Mouse (Mus musculus) intestine, postnatal 0 days (tissue): ENCODE results near the gene Tcl1b5. TPM values are rescaled to one million over a fixed set of nuclear protein-coding genes. Genes with fewer than 3 reads are reported as not detected.
"Not testable (repeated sequence)": the region's sequence is repeated elsewhere in the genome, so short reads cannot be mapped to it uniquely, and the experiment has no call there.

ENCODE experiments used
- ATAC-seq: fragments of 200-750 bp; cut with Nextera tagmentation; 2 replicates; pipeline ENCODE4 v1.8.0; 2017; ENCODE audit warnings: mild to moderate bottlenecking, moderate TSS enrichment, moderate library complexity
- H3K27ac ChIP-seq: fragments of 300-500 bp; sonication (generic); 2 replicates; pipeline ENCODE4 v1.5.1; 2014; ENCODE audit warnings: mild to moderate bottlenecking, low read depth, low read length, moderate library complexity
- H3K27me3 ChIP-seq: fragments of 300-500 bp; sonication (generic); replicated peaks from 2 replicates; pipeline ENCODE4 v1.6.1; 2014; ENCODE audit warnings: low read length, mixed read lengths; ENCODE audit not compliant: control insufficient read depth, insufficient read depth
- H3K36me3 ChIP-seq: fragments of 300-500 bp; sonication (generic); 2 replicates; pipeline ENCODE4 v1.6.1; 2014; ENCODE audit warnings: mild to moderate bottlenecking, moderate library complexity; ENCODE audit not compliant: control insufficient read depth, insufficient read depth
- H3K4me1 ChIP-seq: fragments of 300-500 bp; sonication (generic); replicated peaks from 2 replicates; pipeline ENCODE4 v1.6.1; 2014; ENCODE audit warnings: antibody characterized with exemption, low read length, mixed read lengths; ENCODE audit not compliant: control insufficient read depth, insufficient read depth
- H3K4me2 ChIP-seq: fragments of 300-500 bp; sonication (generic); replicated peaks from 2 replicates; pipeline ENCODE4 v1.6.1; 2014; ENCODE audit warnings: low read depth, mild to moderate bottlenecking, moderate library complexity
- H3K4me3 ChIP-seq: fragments of 300-500 bp; sonication (generic); 2 replicates; pipeline ENCODE4 v1.5.1; 2014; ENCODE audit warnings: low read depth, low read length
- H3K9ac ChIP-seq: fragments of 300-500 bp; sonication (generic); 2 replicates; pipeline ENCODE4 v1.6.1; 2014; ENCODE audit warnings: mild to moderate bottlenecking, low read depth, low read length
- H3K9me3 ChIP-seq: fragments of 300-500 bp; sonication (generic); 2 replicates; pipeline ENCODE4 v1.6.1; 2016; ENCODE audit warnings: mixed run types; ENCODE audit not compliant: control insufficient read depth
- CTCF ChIP-seq: sonication (generic); IDR thresholded peaks from 2 replicates; pipeline ENCODE4 v1.5.1; 2016; ENCODE audit warnings: low read depth, mild to moderate bottlenecking, control low read depth, antibody characterized with exemption, moderate library complexity
- WGBS: fragments of 180-500 bp; shearing (Covaris S2); extraction: QIAGEN DNeasy Blood & Tissue Kit; methylation state at CpG from one replicate; pipeline ENCODE4 v1.1.7; 2014; 5-methylcytosine and 5-hydroxymethylcytosine counted together
- polyA plus RNA-seq: library from polyadenylated mRNA; unstranded; fragments of >200 nt; fragmentation: Nextera tagmentation; extraction: Ambion mirVana; gene quantifications from 2 replicates; pipeline ENCODE4 v1.2.1, GENCODE M21; 2015

The Tcl1b5 gene
- polyA plus RNA-seq, 1 experiment from 2014 or later, result not detected

GRCm38 (mm10) chr12:105173366-105173765 is 2.8 kb upstream of the Tcl1b5 start:
- H3K4me1 ChIP-seq, result no peaks in the 10 kb centered on the region
- H3K36me3 ChIP-seq, result no peaks in the 10 kb centered on the region
- no peak overlapping the region for H3K4me2 ChIP-seq
- WGBS, result 88% methylated on average over 2 of the region's 2 CpGs
- no peak for ATAC-seq
- no peak overlapping the region for H3K27ac ChIP-seq
- TF ChIP-seq CTCF, result no peak
- no peak overlapping the region for H3K9ac ChIP-seq
- H3K9me3 ChIP-seq, result no peaks in the 10 kb centered on the region
- no peak overlapping the region for H3K4me3 ChIP-seq
- no peaks in the 10 kb centered on the region for H3K27me3 ChIP-seq

DNA sequence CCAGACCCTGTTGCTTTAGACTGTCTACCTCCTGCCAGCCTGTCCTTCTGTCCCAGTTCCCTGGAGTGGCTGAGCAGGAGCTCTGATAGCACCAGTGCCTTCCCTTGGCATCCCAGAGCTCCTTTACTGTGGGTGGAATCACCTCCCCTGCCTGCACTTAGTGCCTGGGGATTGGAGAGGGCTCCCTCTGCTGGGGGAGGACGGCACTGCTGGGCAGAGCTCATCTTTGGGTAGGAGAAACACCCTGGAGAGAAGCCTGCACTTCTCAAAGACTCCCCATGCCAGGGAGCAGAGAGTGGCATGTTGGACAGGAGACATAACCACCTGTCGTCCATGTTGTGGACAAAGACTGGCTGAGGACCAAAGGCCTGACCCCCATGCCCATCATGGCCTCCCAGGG is 1.8 kb upstream of the Tcl1b5 start:
- not testable (repeated sequence) for H3K9me3 ChIP-seq, H3K36me3 ChIP-seq, H3K27me3 ChIP-seq, H3K4me2 ChIP-seq, H3K4me1 ChIP-seq, H3K9ac ChIP-seq, H3K4me3 ChIP-seq, ATAC-seq, H3K27ac ChIP-seq
- TF ChIP-seq CTCF, result peak; percentile 58
- WGBS, result 36% methylated on average over 2 of the region's 2 CpGs

GRCm38 (mm10) chr12:105181040-105181644 is 5.0 kb downstream of the Tcl1b5 start:
- not testable (repeated sequence) for H3K9ac ChIP-seq, ATAC-seq, H3K9me3 ChIP-seq, H3K4me1 ChIP-seq, H3K36me3 ChIP-seq, H3K4me3 ChIP-seq, H3K27ac ChIP-seq, H3K27me3 ChIP-seq, H3K4me2 ChIP-seq
- WGBS, result 66% methylated on average over 4 of the region's 4 CpGs

DNA sequence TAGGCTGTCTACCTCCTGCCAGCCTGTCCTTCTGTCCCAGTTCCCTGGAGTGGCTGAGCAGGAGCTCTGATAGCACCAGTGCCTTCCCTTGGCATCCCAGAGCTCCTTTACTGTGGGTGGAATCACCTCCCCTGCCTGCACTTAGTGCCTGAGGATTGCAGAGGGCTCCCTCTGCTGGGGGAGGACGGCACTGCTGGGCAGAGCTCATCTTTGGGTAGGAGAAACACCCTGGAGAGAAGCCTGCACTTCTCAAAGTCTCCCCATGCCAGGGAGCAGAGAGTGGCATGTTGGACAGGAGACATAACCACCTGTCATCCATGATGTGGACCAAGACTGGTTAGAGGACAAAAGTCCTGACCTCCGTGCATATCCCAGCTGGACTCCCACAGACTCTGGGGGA is 12.8 kb downstream of the Tcl1b5 start:
- H3K4me2 ChIP-seq, H3K9ac ChIP-seq, H3K4me1 ChIP-seq, H3K4me3 ChIP-seq, H3K36me3 ChIP-seq, H3K27ac ChIP-seq, H3K27me3 ChIP-seq, ATAC-seq, H3K9me3 ChIP-seq: not testable (repeated sequence)
- TF ChIP-seq CTCF, result peak; percentile 62
- 39% methylated on average over 2 of the region's 2 CpGs for WGBS

- not testable (repeated sequence) for H3K4me1 ChIP-seq, H3K4me2 ChIP-seq, ATAC-seq, H3K9ac ChIP-seq, H3K36me3 ChIP-seq, H3K4me3 ChIP-seq, H3K27ac ChIP-seq, H3K9me3 ChIP-seq, H3K27me3 ChIP-seq
- 98% methylated on average over 6 of the region's 6 CpGs for WGBS
Measured at GRCm38 (mm10) chr12:105190743-105191142, 14.6 kb downstream of the Tcl1b5 start, which contains the start of gene Tcl1b3. Gene Tcl1b3, plus strand, starts transcription at chr12:105191043.

DNA sequence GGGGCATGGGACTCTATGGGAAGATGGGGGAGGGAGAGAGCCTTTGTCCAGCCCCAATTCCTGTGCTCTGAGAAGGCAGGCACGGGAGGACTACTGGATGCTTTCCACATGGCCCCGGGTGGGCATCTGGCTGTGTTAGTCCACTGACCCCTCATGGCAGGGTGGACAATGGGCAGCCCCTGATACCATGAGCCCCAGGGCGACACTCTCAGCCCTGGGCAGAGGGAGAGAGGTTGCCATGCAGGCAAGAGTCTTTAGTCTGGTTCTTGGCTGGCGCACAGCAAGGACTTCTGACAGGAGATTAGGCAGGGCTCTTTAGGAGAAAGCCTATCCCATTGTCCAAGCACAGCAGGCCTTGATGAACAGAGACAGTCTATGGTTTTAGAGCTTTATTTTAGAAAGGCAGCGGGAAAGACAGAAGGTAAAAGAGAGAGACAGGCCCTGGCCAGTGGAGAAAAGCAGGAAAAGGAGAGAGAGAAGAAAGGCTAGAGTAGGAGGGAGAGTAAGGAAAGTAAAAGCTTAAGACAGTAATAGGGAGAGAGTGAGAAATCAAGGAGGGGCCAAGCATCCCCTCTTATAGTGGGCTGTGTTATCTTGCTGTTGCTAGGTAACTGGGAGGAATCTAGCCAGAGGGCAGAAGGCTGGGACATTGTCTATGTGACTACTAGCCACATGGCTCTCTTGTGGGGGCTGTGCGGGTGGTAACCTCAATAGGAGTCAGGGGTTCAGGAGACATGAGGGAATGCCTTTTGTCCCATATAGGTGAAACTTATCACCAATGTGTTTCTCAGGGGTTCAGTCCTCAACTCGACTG is 23.7 kb downstream of the Tcl1b5 start:
- not testable (repeated sequence) for ATAC-seq, H3K9me3 ChIP-seq, H3K9ac ChIP-seq, H3K4me2 ChIP-seq, H3K27me3 ChIP-seq, H3K36me3 ChIP-seq, H3K4me3 ChIP-seq, H3K27ac ChIP-seq, H3K4me1 ChIP-seq
- WGBS, result 72% methylated on average over 7 of the region's 7 CpGs

GRCm38 (mm10) chr12:105201657-105202056 is 25.5 kb downstream of the Tcl1b5 start, which contains the start of gene Tcl1b4:
Gene Tcl1b4, plus strand, starts transcription at chr12:105201957.
- not testable (repeated sequence) for H3K36me3 ChIP-seq, H3K27me3 ChIP-seq, ATAC-seq, H3K4me2 ChIP-seq, H3K4me1 ChIP-seq, H3K9me3 ChIP-seq, H3K9ac ChIP-seq, H3K27ac ChIP-seq, H3K4me3 ChIP-seq
- WGBS, result 67% methylated on average over 1 of the region's 1 CpGs
